Mouse (Mus musculus) thymus, adult 2 months (tissue): ENCODE data around the gene Xpo1. TPM values are rescaled to one million over a fixed set of nuclear protein-coding genes. Genes with fewer than 3 reads are reported as not detected.
A peak's percentile ranks its signal among the peaks of the same experiment; 100 is the strongest.

Experiments
- DNase-seq: peaks from one replicate; pipeline ENCODE4 v3.0.0; 2021
- H3K27ac ChIP-seq: fragments of 200-500 bp; 2 replicates; pipeline ENCODE4 v1.5.1; 2012; ENCODE audit warnings: low read length, control low read depth; ENCODE audit not compliant: control insufficient read depth, insufficient read depth
- H3K27me3 ChIP-seq: fragments of 200-500 bp; 2 replicates; pipeline ENCODE4 v1.6.1; 2012; ENCODE audit warnings: mild to moderate bottlenecking, low read length, moderate library complexity, mixed read lengths; ENCODE audit not compliant: control insufficient read depth, insufficient read depth
- H3K36me3 ChIP-seq: fragments of 200-500 bp; 2 replicates; pipeline ENCODE4 v1.6.1; 2012; ENCODE audit warnings: mild to moderate bottlenecking, low read length, moderate library complexity; ENCODE audit not compliant: control insufficient read depth, insufficient read depth
- H3K4me1 ChIP-seq: fragments of 200-500 bp; replicated peaks from 2 replicates; pipeline ENCODE4 v1.6.1; 2012; ENCODE audit warnings: low read length; ENCODE audit not compliant: control insufficient read depth, insufficient read depth
- H3K4me3 ChIP-seq: fragments of 200-500 bp; 2 replicates; pipeline ENCODE4 v1.5.1; 2012; ENCODE audit warnings: mild to moderate bottlenecking, low read length, control low read depth, moderate library complexity; ENCODE audit not compliant: control insufficient read depth, insufficient read depth
- CTCF ChIP-seq: fragments of 200-500 bp; IDR thresholded peaks from 2 replicates; pipeline ENCODE4 v1.5.1; 2012; ENCODE audit warnings: mild to moderate bottlenecking, control low read depth, low read length, moderate library complexity, borderline replicate concordance; ENCODE audit not compliant: control insufficient read depth, poor library complexity, insufficient read depth; ENCODE audit errors: extremely low read depth
- POLR2A ChIP-seq: fragments of 200-500 bp; IDR thresholded peaks from 2 replicates; pipeline ENCODE4 v1.6.1; 2012; ENCODE audit warnings: mild to moderate bottlenecking, low read length, control low read depth, moderate library complexity; ENCODE audit not compliant: control insufficient read depth, poor library complexity, insufficient read depth; ENCODE audit errors: extremely low read depth
- WGBS: fragments of 180-500 bp; shearing (Covaris S2); methylation state at CpG from one replicate; pipeline ENCODE4 v1.1.7; 2018; 5-methylcytosine and 5-hydroxymethylcytosine counted together
- polyA plus RNA-seq: library from polyadenylated mRNA; depleted of rRNA; stranded (reverse); fragments of >200 nt; gene quantifications from 2 replicates; pipeline ENCODE4 v1.2.3, GENCODE M21; 2012; rRNA removed

Gene Xpo1
- polyA plus RNA-seq: 9.7 and 11.3 TPM in 2 replicates

DNA sequence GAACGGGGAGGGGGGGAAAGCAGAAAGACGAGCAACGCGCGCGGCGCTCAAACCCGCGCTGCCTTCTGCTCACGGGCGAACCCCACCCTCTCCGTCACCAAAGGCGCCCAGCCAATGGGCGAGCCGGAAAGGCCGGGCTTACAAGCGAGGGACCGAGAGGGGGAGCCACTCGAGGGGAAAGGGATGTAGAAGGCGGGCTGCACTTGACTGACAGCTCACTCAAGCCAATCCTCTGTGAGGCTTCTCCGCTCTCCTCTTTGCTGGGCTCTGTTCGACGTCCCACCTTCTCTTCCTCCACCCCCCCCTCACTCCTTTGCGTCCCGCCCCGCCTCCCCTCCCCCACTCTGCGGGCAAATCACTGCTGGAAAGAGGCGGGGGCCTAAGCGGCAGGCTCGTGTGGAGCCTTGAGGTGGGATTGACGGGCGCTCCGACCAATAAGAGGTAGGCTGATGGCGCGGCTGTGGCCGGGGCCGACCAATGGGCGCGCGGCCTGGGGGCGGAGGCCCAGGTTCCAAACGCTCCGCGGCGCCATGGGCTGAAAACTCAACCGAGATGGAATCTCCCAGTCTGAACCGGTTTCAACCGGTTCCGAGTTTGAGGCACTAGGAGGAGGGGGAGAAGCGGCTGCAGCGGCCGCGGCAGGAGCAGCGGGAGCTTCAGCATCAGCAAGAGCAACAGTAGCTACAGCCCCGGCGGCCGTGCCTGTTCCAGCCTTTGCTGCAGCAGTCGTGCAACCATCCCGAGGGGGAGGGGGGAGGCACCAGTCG is at the start of gene Xpo1:
Xpo1 (plus strand) TSS at position 615 of the 767 bp plus-strand sequence.
- Histone ChIP-seq H3K36me3 (no peaks in the 10 kb centered on the region), H3K27me3 (no peaks in the 10 kb centered on the region), H3K4me1 (peaks cover 6% of the 10 kb centered on the region), H3K27ac (peak within 1 kb of the TSS; percentile 89), H3K4me3 (peak within 1 kb of the TSS; percentile 96)
- whole genome bisulfite sequencing: 0% methylated on average over 60 of the region's 60 CpGs
- DNase-seq: peak; percentile 99
- peak; percentile 70; the same call in 1 of the 2 replicates for TF ChIP-seq CTCF
- peak; percentile 29; the same call in 1 of the 2 replicates for TF ChIP-seq POLR2A

DNA sequence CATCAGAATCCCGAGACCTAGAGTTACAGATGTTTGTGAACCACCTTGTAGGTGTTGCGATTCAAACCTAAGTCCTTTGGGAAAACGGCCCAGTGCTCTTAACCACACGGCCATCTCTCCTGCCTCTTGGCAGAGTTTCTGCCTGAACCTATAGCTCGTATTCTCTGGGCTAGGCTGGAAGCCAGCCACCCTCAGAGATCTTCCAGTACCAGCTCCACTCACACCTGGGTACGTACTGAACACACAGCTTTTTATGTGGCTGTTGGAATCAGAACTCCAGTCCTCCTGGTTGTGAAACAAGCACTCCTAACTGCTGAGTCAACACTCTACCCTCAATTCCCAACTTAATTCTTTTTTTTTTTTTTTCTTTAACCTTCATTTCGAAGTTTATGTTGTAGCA is 46.1 kb upstream of the Xpo1 start:
- H3K4me1 ChIP-seq: no peaks in the 10 kb centered on the region
- H3K27ac ChIP-seq: no peak overlapping the region
- H3K4me3 ChIP-seq: no peak overlapping the region
- TF ChIP-seq POLR2A: no peak
- TF ChIP-seq CTCF: no peak
- H3K27me3 ChIP-seq: no peaks in the 10 kb centered on the region
- 90% methylated on average over 7 of the region's 7 CpGs for WGBS
- H3K36me3 ChIP-seq: no peaks in the 10 kb centered on the region
- DNase-seq: no peak

DNA sequence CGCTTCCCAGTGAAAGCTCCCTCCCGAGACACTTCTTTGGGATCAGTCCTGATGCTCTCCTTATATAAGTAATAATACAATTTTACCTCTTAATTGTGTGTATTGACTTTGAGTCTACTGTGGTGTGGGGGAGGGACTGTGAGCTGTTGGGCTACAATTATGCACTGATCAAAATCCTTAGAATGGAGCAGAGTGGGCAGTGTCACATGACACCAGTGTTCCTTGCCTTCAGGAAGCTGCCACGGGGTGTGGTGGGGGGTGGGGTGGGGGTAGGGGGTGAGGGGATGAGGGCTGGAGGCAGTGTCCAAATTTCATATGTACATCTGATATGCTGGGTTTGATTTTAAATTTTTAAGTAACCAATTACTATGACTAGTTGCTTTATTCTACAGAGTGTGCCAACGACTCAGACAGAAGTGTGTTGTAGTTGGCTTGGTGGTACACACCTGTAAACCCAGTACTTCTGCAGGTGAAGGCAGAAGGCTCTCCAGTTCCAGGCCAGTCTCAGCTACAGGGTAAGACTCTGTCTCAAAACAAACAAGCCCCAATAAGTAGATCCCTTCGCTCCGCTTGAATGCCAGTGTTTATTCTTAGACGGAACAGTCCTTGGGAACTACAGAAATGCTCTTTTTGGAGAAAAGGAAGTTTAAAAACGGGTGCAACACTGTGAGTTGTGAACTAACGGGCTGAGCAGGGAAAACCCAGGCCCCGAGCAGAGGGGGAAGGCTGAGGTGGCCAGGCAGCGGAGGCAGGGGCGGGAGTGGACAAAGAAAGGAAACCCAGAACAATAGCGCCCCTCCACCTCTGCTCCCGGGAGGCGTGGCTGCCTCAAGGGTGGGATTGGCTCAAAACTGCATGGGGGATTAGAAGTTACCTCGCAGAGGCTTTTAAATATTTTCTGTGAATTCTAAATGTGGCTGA is 45.0 kb upstream of the Xpo1 start:
- Histone ChIP-seq H3K27ac (no peak overlapping the region), H3K27me3 (no peaks in the 10 kb centered on the region), H3K4me1 (no peaks in the 10 kb centered on the region), H3K4me3 (no peak overlapping the region), H3K36me3 (no peaks in the 10 kb centered on the region)
- no peak for TF ChIP-seq CTCF
- no peak for TF ChIP-seq POLR2A
- WGBS: 33% methylated on average over 16 of the region's 16 CpGs
- no peak for DNase-seq

DNA sequence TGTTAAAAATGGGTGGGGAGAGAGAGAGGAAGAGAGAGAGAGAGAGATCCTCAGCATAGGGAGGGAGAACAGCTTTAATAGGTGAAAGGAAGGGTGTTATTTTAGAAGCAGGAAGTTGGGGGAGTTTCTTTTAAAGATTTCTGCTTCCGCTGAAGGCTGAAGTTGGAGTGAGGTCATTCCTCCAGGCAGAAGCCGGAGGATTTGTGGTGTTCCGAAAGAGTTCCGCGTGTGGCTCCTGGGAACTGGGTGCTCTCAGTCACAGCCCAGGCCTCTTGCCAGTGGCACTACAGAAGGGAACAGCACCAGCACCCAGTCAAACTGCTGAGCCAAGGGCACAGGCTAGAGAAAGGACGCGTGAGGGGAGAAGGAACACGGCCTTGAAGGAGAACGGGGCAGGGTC is 38.4 kb upstream of the Xpo1 start:
- TF ChIP-seq POLR2A (no peak), CTCF (no peak)
- Histone ChIP-seq H3K4me3 (no peak overlapping the region), H3K36me3 (no peaks in the 10 kb centered on the region), H3K4me1 (no peaks in the 10 kb centered on the region), H3K27me3 (no peaks in the 10 kb centered on the region), H3K27ac (no peak overlapping the region)
- DNase-seq: no peak
- WGBS: 62% methylated on average over 9 of the region's 9 CpGs

DNA sequence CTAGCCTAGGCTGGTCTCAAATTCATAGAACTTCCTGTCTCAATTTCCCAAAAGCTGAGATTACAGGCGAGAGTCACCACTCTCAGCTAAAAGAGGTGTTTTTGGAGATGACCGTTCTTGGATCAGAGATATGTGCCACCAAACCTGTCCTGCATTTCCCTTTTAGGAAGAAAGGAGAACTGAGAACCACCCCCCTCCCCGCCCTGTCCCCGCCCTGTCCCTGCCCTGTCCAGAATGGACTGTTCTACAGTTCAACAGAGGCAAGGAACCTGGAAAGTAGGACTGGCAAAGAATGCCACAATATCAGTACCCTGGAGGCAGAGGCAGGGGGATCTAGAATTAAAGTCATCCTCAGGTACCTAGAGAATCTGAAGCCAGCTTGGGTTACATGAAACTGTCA is 19.8 kb upstream of the Xpo1 start:
- DNase-seq: no peak
- no peaks in the 10 kb centered on the region for H3K27me3 ChIP-seq
- no peak for TF ChIP-seq POLR2A
- no peak for TF ChIP-seq CTCF
- no peaks in the 10 kb centered on the region for H3K36me3 ChIP-seq
- H3K4me3 ChIP-seq: no peak overlapping the region
- H3K27ac ChIP-seq: no peak overlapping the region
- no peaks in the 10 kb centered on the region for H3K4me1 ChIP-seq
- 69% methylated on average over 4 of the region's 4 CpGs for WGBS

DNA sequence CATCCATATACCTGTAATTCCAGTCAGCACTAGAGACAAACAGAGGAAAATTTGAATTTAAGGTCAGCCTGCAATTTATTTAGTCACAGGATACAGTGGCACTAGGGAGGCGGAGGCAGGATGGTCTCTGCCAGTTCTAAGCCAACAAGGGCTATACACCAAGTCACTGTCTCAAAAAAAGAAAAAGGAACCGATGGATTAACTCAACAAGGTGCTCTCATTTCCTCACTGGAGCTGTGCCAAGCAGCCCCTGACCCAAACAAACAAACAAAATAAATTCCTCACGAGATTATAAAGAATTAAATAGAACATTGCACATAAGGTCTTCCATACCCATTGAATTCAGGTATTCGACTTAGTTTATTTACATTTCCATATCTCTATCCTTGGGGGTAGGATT is 1.9 kb upstream of the Xpo1 start:
- no peak for DNase-seq
- TF ChIP-seq CTCF: no peak
- TF ChIP-seq POLR2A: no peak
- peaks cover 6% of the 10 kb centered on the region for H3K4me1 ChIP-seq
- no peak overlapping the region for H3K27ac ChIP-seq
- H3K36me3 ChIP-seq: no peaks in the 10 kb centered on the region
- no peak overlapping the region for H3K4me3 ChIP-seq
- whole genome bisulfite sequencing: 93% methylated on average over 4 of the region's 4 CpGs
- no peaks in the 10 kb centered on the region for H3K27me3 ChIP-seq
